Mouse (Mus musculus): Measurements from ENCODE around the gene Prss8. TPM values are rescaled to one million over a fixed set of nuclear protein-coding genes. Genes with fewer than 3 reads are reported as not detected.

Gene Prss8
- total and polyA plus RNA-seq, 3 experiments = 0.05 TPM; not detected in 2

GRCm38 (mm10) chr7:127880431-127880830 lies 49.5 kb downstream of the Prss8 start:
- peaks cover 32% of the 10 kb centered on the region for H3K9me3 ChIP-seq (replicated peaks)
- TF ChIP-seq GATA1 (IDR thresholded peaks at IDR 0.05; ENCODE audit: borderline replicate concordance, low read length) (no peak), POLR2AphosphoS5 (IDR thresholded peaks at IDR 0.05; ENCODE audit: insufficient replicate concordance, low read depth, low read length) (no peak), CTCF (IDR thresholded peaks at IDR 0.05; ENCODE audit: low read depth, low read length) (no peak), GATA2 (IDR thresholded peaks at IDR 0.05; ENCODE audit: borderline replicate concordance, low read depth, low read length) (no peak)
- peaks cover 78% of the 10 kb centered on the region for H3K36me3 ChIP-seq (replicated peaks)
- H3K4me3 ChIP-seq (ENCODE audit: low read depth, low read length) = no peak overlapping the region
- ATAC-seq (ENCODE audit: extremely low read depth, insufficient number of reproducible peaks, low FRiP score, poor library complexity, severe bottlenecking) = no peak
- H3K27me3 ChIP-seq (ENCODE audit: insufficient read depth, low read length) = no peaks in the 10 kb centered on the region
- no peak for DNase-seq (ENCODE audit: low spot score)
- peaks cover 76% of the 10 kb centered on the region for H3K4me1 ChIP-seq (ENCODE audit: insufficient read depth, low read depth, low read length)

GRCm38 (mm10) chr7:127879301-127879700 lies 50.6 kb downstream of the Prss8 start:
- Histone ChIP-seq H3K36me3 (replicated peaks) (peaks cover 69% of the 10 kb centered on the region), H3K4me3 (ENCODE audit: low read depth, low read length) (no peak overlapping the region)

GRCm38 (mm10) chr7:127876467-127877348 lies 53.2 kb downstream of the Prss8 start, which contains the start of gene Zfp668:
Zfp668 (minus strand) TSS chr7:127876828.
- no peaks in the 10 kb centered on the region for H3K27me3 ChIP-seq (ENCODE audit: insufficient read depth, low read length)
- peak within 1 kb of the TSS; percentile 92 for H3K4me3 ChIP-seq (ENCODE audit: low read depth, low read length)
- TF ChIP-seq POLR2AphosphoS5 (IDR thresholded peaks at IDR 0.05; ENCODE audit: insufficient replicate concordance, low read depth, low read length) (0 out of 2 replicates have a peak, but pooled peaks have one; percentile 30), CTCF (IDR thresholded peaks at IDR 0.05; ENCODE audit: low read depth, low read length) (no peak), GATA1 (IDR thresholded peaks at IDR 0.05; ENCODE audit: borderline replicate concordance, low read length) (no peak), TAL1 (conservative IDR thresholded peaks at IDR 0.05; ENCODE audit: low read depth, low read length) (no peak), GATA2 (IDR thresholded peaks at IDR 0.05; ENCODE audit: borderline replicate concordance, low read depth, low read length) (no peak)
- DNase-seq (ENCODE audit: low spot score) (peak; percentile 85), ATAC-seq (ENCODE audit: extremely low read depth, insufficient number of reproducible peaks, low FRiP score, poor library complexity, severe bottlenecking) (peak; percentile 46)
- peaks cover 72% of the 10 kb centered on the region for H3K4me1 ChIP-seq (ENCODE audit: insufficient read depth, low read depth, low read length)
- peaks cover 65% of the 10 kb centered on the region for H3K36me3 ChIP-seq (replicated peaks)
- peaks cover 32% of the 10 kb centered on the region for H3K9me3 ChIP-seq (replicated peaks)

More at GRCm38 (mm10) chr7:127879301-127879700, 50.6 kb downstream of the Prss8 start:
- peaks cover 76% of the 10 kb centered on the region for H3K4me1 ChIP-seq (ENCODE audit: insufficient read depth, low read depth, low read length)
- TF ChIP-seq GATA1 (IDR thresholded peaks at IDR 0.05; ENCODE audit: borderline replicate concordance, low read length) = no peak
- peaks cover 32% of the 10 kb centered on the region for H3K9me3 ChIP-seq (replicated peaks)
- DNase-seq (ENCODE audit: low spot score) (no peak), ATAC-seq (ENCODE audit: extremely low read depth, insufficient number of reproducible peaks, low FRiP score, poor library complexity, severe bottlenecking) (no peak)
- no peaks in the 10 kb centered on the region for H3K27me3 ChIP-seq (ENCODE audit: insufficient read depth, low read length)

- H3K36me3 ChIP-seq (replicated peaks) = peaks cover 63% of the 10 kb centered on the region
- peaks cover 68% of the 10 kb centered on the region for H3K4me1 ChIP-seq (ENCODE audit: insufficient read depth, low read depth, low read length)
- peak within 1 kb of the TSS; percentile 92 for H3K4me3 ChIP-seq (ENCODE audit: low read depth, low read length)
- H3K27me3 ChIP-seq (ENCODE audit: insufficient read depth, low read length) = no peaks in the 10 kb centered on the region
- H3K9me3 ChIP-seq (replicated peaks) = peaks cover 28% of the 10 kb centered on the region
- no peak for ATAC-seq (ENCODE audit: extremely low read depth, insufficient number of reproducible peaks, low FRiP score, poor library complexity, severe bottlenecking)
- TF ChIP-seq TAL1 (conservative IDR thresholded peaks at IDR 0.05; ENCODE audit: low read depth, low read length) = no peak
- TF ChIP-seq GATA2 (IDR thresholded peaks at IDR 0.05; ENCODE audit: borderline replicate concordance, low read depth, low read length) = no peak
- TF ChIP-seq CTCF (IDR thresholded peaks at IDR 0.05; ENCODE audit: low read depth, low read length) = no peak
- TF ChIP-seq POLR2AphosphoS5 (IDR thresholded peaks at IDR 0.05; ENCODE audit: insufficient replicate concordance, low read depth, low read length) = no peak
- TF ChIP-seq GATA1 (IDR thresholded peaks at IDR 0.05; ENCODE audit: borderline replicate concordance, low read length) = no peak
- peak; percentile 92 for DNase-seq (ENCODE audit: low spot score)
These were observed 53.9 kb downstream of the Prss8 start, which contains the start of gene Zfp646 for GRCm38 (mm10) chr7:127876041-127876466. Zfp646 (plus strand) TSS chr7:127876221.

Other genes with a start within 250 kb of the Prss8 start
Only the 20 nearest of the 25 such genes appear.
- gene Fbxl19, start 185.6 kb downstream of the Prss8 start, total RNA-seq (2014; fragmentation: Nextera tagmentation) = 6.4 and 6.9 TPM in 2 replicates
- 15.1 and 18.8 TPM in 2 replicates for gene Fbxl19, start 185.6 kb downstream of the Prss8 start, total RNA-seq (2017)
- gene Fbxl19, start 185.6 kb downstream of the Prss8 start, polyA plus RNA-seq (2012) = 54.4 and 58.5 TPM in 2 replicates
- 27.4 and 27.7 TPM in 2 replicates for gene Orai3, start 160.3 kb downstream of the Prss8 start, total RNA-seq (2014; fragmentation: Nextera tagmentation)
- gene Orai3, start 160.3 kb downstream of the Prss8 start, total RNA-seq (2017) = 47.1 and 53.8 TPM in 2 replicates
- 30.2 and 43.1 TPM in 2 replicates for gene Orai3, start 160.3 kb downstream of the Prss8 start, polyA plus RNA-seq (2012)
- 104 and 115 TPM in 2 replicates for gene Setd1a, start 153.4 kb downstream of the Prss8 start, total RNA-seq (2014; fragmentation: Nextera tagmentation)
- gene Setd1a, start 153.4 kb downstream of the Prss8 start, total RNA-seq (2017) = 9.1 and 10.0 TPM in 2 replicates
- gene Setd1a, start 153.4 kb downstream of the Prss8 start, polyA plus RNA-seq (2012) = 103 and 118 TPM in 2 replicates
- 4.7 and 8.4 TPM in 2 replicates for gene Gm49388, start 144.5 kb downstream of the Prss8 start, total RNA-seq (2014; fragmentation: Nextera tagmentation)
- gene Gm49388, start 144.5 kb downstream of the Prss8 start, total RNA-seq (2017) = 0.23 TPM in 1 of 2 replicates, not detected in the other
- gene Gm49388, start 144.5 kb downstream of the Prss8 start, polyA plus RNA-seq (2012) = 0.12 and 1.1 TPM in 2 replicates
- gene Hsd3b7, start 129.5 kb downstream of the Prss8 start, total RNA-seq (2014; fragmentation: Nextera tagmentation) = 11.2 and 17.2 TPM in 2 replicates
- 42.3 and 52.1 TPM in 2 replicates for gene Hsd3b7, start 129.5 kb downstream of the Prss8 start, total RNA-seq (2017)
- gene Hsd3b7, start 129.5 kb downstream of the Prss8 start, polyA plus RNA-seq (2012) = 10.6 and 19.7 TPM in 2 replicates
- 26.9 and 36.0 TPM in 2 replicates for gene Stx4a, start 105.8 kb downstream of the Prss8 start, total RNA-seq (2014; fragmentation: Nextera tagmentation)
- gene Stx4a, start 105.8 kb downstream of the Prss8 start, total RNA-seq (2017) = 46.1 and 55.7 TPM in 2 replicates
- 64.9 and 69.9 TPM in 2 replicates for gene Stx4a, start 105.8 kb downstream of the Prss8 start, polyA plus RNA-seq (2012)
- 0.15 and 0.24 TPM in 2 replicates for gene Stx1b, start 105.6 kb downstream of the Prss8 start, total RNA-seq (2014; fragmentation: Nextera tagmentation)
- gene Stx1b, start 105.6 kb downstream of the Prss8 start, total RNA-seq (2017) = 0.06 and 0.16 TPM in 2 replicates
- gene Stx1b, start 105.6 kb downstream of the Prss8 start, polyA plus RNA-seq (2012) = 0.02 and 0.10 TPM in 2 replicates
- gene Zfp646, start 53.9 kb downstream of the Prss8 start, total RNA-seq (2014; fragmentation: Nextera tagmentation) = 46.8 and 58.5 TPM in 2 replicates
- gene Zfp646, start 53.9 kb downstream of the Prss8 start, total RNA-seq (2017) = 42.1 and 45.0 TPM in 2 replicates
- 27.9 and 36.7 TPM in 2 replicates for gene Zfp646, start 53.9 kb downstream of the Prss8 start, polyA plus RNA-seq (2012)
- 9.2 and 14.9 TPM in 2 replicates for gene Zfp668, start 53.3 kb downstream of the Prss8 start, total RNA-seq (2014; fragmentation: Nextera tagmentation)
- 4.2 and 5.7 TPM in 2 replicates for gene Zfp668, start 53.3 kb downstream of the Prss8 start, total RNA-seq (2017)
- 33.9 and 39.5 TPM in 2 replicates for gene Zfp668, start 53.3 kb downstream of the Prss8 start, polyA plus RNA-seq (2012)
- 0.58 TPM in 1 of 2 replicates, not detected in the other for gene Prss53, start 39.1 kb downstream of the Prss8 start, total RNA-seq (2014; fragmentation: Nextera tagmentation)
- gene Prss53, start 39.1 kb downstream of the Prss8 start, total RNA-seq (2017) = 0.29 and 0.38 TPM in 2 replicates
- 0.76 and 0.80 TPM in 2 replicates for gene Prss53, start 39.1 kb downstream of the Prss8 start, polyA plus RNA-seq (2012)
- gene Gm21974, start 34.6 kb downstream of the Prss8 start, total RNA-seq (2014; fragmentation: Nextera tagmentation) = not detected in 2 replicates
- gene Gm21974, start 34.6 kb downstream of the Prss8 start, total RNA-seq (2017) = not detected in 2 replicates
- not detected in 2 replicates for gene Gm21974, start 34.6 kb downstream of the Prss8 start, polyA plus RNA-seq (2012)
- gene Vkorc1, start 34.5 kb downstream of the Prss8 start, total RNA-seq (2014; fragmentation: Nextera tagmentation) = 53.0 and 68.8 TPM in 2 replicates
- gene Vkorc1, start 34.5 kb downstream of the Prss8 start, total RNA-seq (2017) = 8.9 and 11.0 TPM in 2 replicates
- 12.6 and 16.7 TPM in 2 replicates for gene Vkorc1, start 34.5 kb downstream of the Prss8 start, polyA plus RNA-seq (2012)
- gene Bckdk, start 26.0 kb downstream of the Prss8 start, total RNA-seq (2014; fragmentation: Nextera tagmentation) = 73.4 and 80.0 TPM in 2 replicates
- gene Bckdk, start 26.0 kb downstream of the Prss8 start, total RNA-seq (2017) = 40.4 and 49.2 TPM in 2 replicates
- 114 and 134 TPM in 2 replicates for gene Bckdk, start 26.0 kb downstream of the Prss8 start, polyA plus RNA-seq (2012)
- 39.0 and 45.1 TPM in 2 replicates for gene Kat8, start 17.6 kb downstream of the Prss8 start, total RNA-seq (2014; fragmentation: Nextera tagmentation)
- 44.0 and 44.5 TPM in 2 replicates for gene Kat8, start 17.6 kb downstream of the Prss8 start, total RNA-seq (2017)
- 6.8 and 7.4 TPM in 2 replicates for gene Kat8, start 17.6 kb downstream of the Prss8 start, polyA plus RNA-seq (2012)
- 4.0 and 5.4 TPM in 2 replicates for gene Prss36, start 16.6 kb upstream of the Prss8 start, total RNA-seq (2014; fragmentation: Nextera tagmentation)
- 0.76 and 4.9 TPM in 2 replicates for gene Prss36, start 16.6 kb upstream of the Prss8 start, total RNA-seq (2017)
- 8.5 and 8.9 TPM in 2 replicates for gene Prss36, start 16.6 kb upstream of the Prss8 start, polyA plus RNA-seq (2012)
- 211 and 218 TPM in 2 replicates for gene Fus, start 37.4 kb upstream of the Prss8 start, total RNA-seq (2014; fragmentation: Nextera tagmentation)
- gene Fus, start 37.4 kb upstream of the Prss8 start, total RNA-seq (2017) = 34.6 and 45.5 TPM in 2 replicates
- 568 and 604 TPM in 2 replicates for gene Fus, start 37.4 kb upstream of the Prss8 start, polyA plus RNA-seq (2012)
- gene Pycard, start 63.8 kb upstream of the Prss8 start, total RNA-seq (2014; fragmentation: Nextera tagmentation) = 2.0 and 2.4 TPM in 2 replicates
- 3.3 and 3.5 TPM in 2 replicates for gene Pycard, start 63.8 kb upstream of the Prss8 start, total RNA-seq (2017)
- gene Pycard, start 63.8 kb upstream of the Prss8 start, polyA plus RNA-seq (2012) = 1.2 and 1.3 TPM in 2 replicates
- not detected in 2 replicates for gene Trim72, start 73.8 kb upstream of the Prss8 start, total RNA-seq (2014; fragmentation: Nextera tagmentation)
- gene Trim72, start 73.8 kb upstream of the Prss8 start, total RNA-seq (2017) = 0.06 and 0.16 TPM in 2 replicates
- 0.03 and 0.04 TPM in 2 replicates for gene Trim72, start 73.8 kb upstream of the Prss8 start, polyA plus RNA-seq (2012)
- gene Itgam, start 132.5 kb upstream of the Prss8 start, total RNA-seq (2014; fragmentation: Nextera tagmentation) = 0.30 TPM in 1 of 2 replicates, not detected in the other
- gene Itgam, start 132.5 kb upstream of the Prss8 start, total RNA-seq (2017) = 0.22 and 0.29 TPM in 2 replicates
- gene Itgam, start 132.5 kb upstream of the Prss8 start, polyA plus RNA-seq (2012) = 0.02 and 0.07 TPM in 2 replicates
- gene Gm49368, start 132.6 kb upstream of the Prss8 start, total RNA-seq (2014; fragmentation: Nextera tagmentation) = not detected in 2 replicates
- not detected in 2 replicates for gene Gm49368, start 132.6 kb upstream of the Prss8 start, total RNA-seq (2017)
- 0.03 TPM in 1 of 2 replicates, not detected in the other for gene Gm49368, start 132.6 kb upstream of the Prss8 start, polyA plus RNA-seq (2012)

Data from G1E (cell line).